Mouse (Mus musculus) hindbrain, postnatal 0 days (tissue): ENCODE measurements around the gene Prkaa1. TPM values are rescaled to one million over a fixed set of nuclear protein-coding genes. Genes with fewer than 3 reads are reported as not detected.

Experiments
- ATAC-seq: fragments of 200-750 bp; cut with Nextera tagmentation; 2 replicates; pipeline ENCODE4 v1.8.0; 2017; ENCODE audit warnings: mild to moderate bottlenecking, moderate TSS enrichment, moderate library complexity
- DNase-seq: peaks from one replicate; pipeline ENCODE4 v3.0.0-alpha.2; 2015; ENCODE audit warnings: low spot score
- H3K27ac ChIP-seq: fragments of 300-500 bp; sonication (generic); 2 replicates; pipeline ENCODE4 v1.5.1; 2014; ENCODE audit warnings: mild to moderate bottlenecking
- H3K27me3 ChIP-seq: fragments of 300-500 bp; sonication (generic); 2 replicates; pipeline ENCODE4 v1.6.1; 2014; ENCODE audit warnings: low read length, mixed read lengths; ENCODE audit not compliant: insufficient read depth
- H3K36me3 ChIP-seq: fragments of 300-500 bp; sonication (generic); 2 replicates; pipeline ENCODE4 v1.6.1; 2014; ENCODE audit warnings: low read length, mixed read lengths; ENCODE audit not compliant: insufficient read depth
- H3K4me1 ChIP-seq: fragments of 300-500 bp; sonication (generic); 2 replicates; pipeline ENCODE4 v1.6.1; 2014; ENCODE audit warnings: antibody characterized with exemption, low read length, mixed read lengths; ENCODE audit not compliant: insufficient read depth
- H3K4me2 ChIP-seq: fragments of 300-500 bp; sonication (generic); 2 replicates; pipeline ENCODE4 v1.6.1; 2014; ENCODE audit warnings: low read depth, mild to moderate bottlenecking, low read length, moderate library complexity, mixed read lengths
- H3K4me3 ChIP-seq: fragments of 300-500 bp; sonication (generic); 2 replicates; pipeline ENCODE4 v1.5.1; 2014; ENCODE audit warnings: low read length
- H3K9ac ChIP-seq: fragments of 300-500 bp; sonication (generic); replicated peaks from 2 replicates; pipeline ENCODE4 v1.6.1; 2014; ENCODE audit warnings: mild to moderate bottlenecking, low read length, moderate library complexity, mixed read lengths
- H3K9me3 ChIP-seq: fragments of 300-500 bp; sonication (generic); 2 replicates; pipeline ENCODE4 v1.6.1; 2016; ENCODE audit warnings: low read length, mixed read lengths
- CTCF ChIP-seq: IDR thresholded peaks from 2 replicates; pipeline ENCODE4 v1.5.1; 2016; ENCODE audit warnings: antibody characterized with exemption, control low read depth, low read depth
- WGBS: fragments of 180-500 bp; shearing (Covaris S2); extraction: QIAGEN DNeasy Blood & Tissue Kit; methylation state at CpG from one replicate; pipeline ENCODE4 v1.1.7; 2014; 5-methylcytosine and 5-hydroxymethylcytosine counted together
- polyA plus RNA-seq: library from polyadenylated mRNA; unstranded; fragments of >200 nt; fragmentation: Nextera tagmentation; extraction: Ambion mirVana; gene quantifications from 2 replicates; pipeline ENCODE4 v1.2.1, GENCODE M21; 2015
- total RNA-seq: library from RNA; depleted of rRNA; stranded (reverse); fragments of >200 nt; gene quantifications from 2 replicates; pipeline ENCODE4 v1.2.3, GENCODE M21; 2014

The Prkaa1 gene
- total and polyA plus RNA-seq, 2 experiments from 2014 or later = 9.4 to 14.3 TPM

- no peaks in the 10 kb centered on the region for H3K27me3 ChIP-seq
- ATAC-seq = peak; percentile 92
- peak; percentile 54 for TF ChIP-seq CTCF
- H3K9me3 ChIP-seq = no peaks in the 10 kb centered on the region
- H3K9ac ChIP-seq = peak overlapping the region; percentile 88
- H3K27ac ChIP-seq = peak overlapping the region; percentile 90
- no peaks in the 10 kb centered on the region for H3K36me3 ChIP-seq
- peak overlapping the region; percentile 96 for H3K4me3 ChIP-seq
- H3K4me2 ChIP-seq = peak overlapping the region; percentile 84
- DNase-seq = peak; percentile 79
- 2% methylated on average over 57 of the region's 61 CpGs for WGBS
- H3K4me1 ChIP-seq = peaks cover 9% of the 10 kb centered on the region; the same call in 1 of the 2 replicates
Measured at GRCm38 (mm10) chr15:5144021-5144778, 539 bp downstream of the Prkaa1 start.

GRCm38 (mm10) chr15:5145196-5145945 lies 1.7 kb downstream of the Prkaa1 start:
- H3K9me3 ChIP-seq = no peaks in the 10 kb centered on the region
- no peak overlapping the region for H3K27ac ChIP-seq
- no peak overlapping the region for H3K9ac ChIP-seq
- H3K27me3 ChIP-seq = no peaks in the 10 kb centered on the region
- no peak for TF ChIP-seq CTCF
- peak overlapping the region; percentile 84 for H3K4me2 ChIP-seq
- H3K4me3 ChIP-seq = peak overlapping the region; percentile 96
- 50% methylated on average over 9 of the region's 9 CpGs for WGBS
- no peak for DNase-seq
- no peak for ATAC-seq
- H3K36me3 ChIP-seq = no peaks in the 10 kb centered on the region
- H3K4me1 ChIP-seq = peaks cover 9% of the 10 kb centered on the region; the same call in 1 of the 2 replicates

GRCm38 (mm10) chr15:5149187-5149586 lies 5.5 kb downstream of the Prkaa1 start:
- TF ChIP-seq CTCF = no peak
- DNase-seq (no peak), ATAC-seq (no peak)
- no peaks in the 10 kb centered on the region for H3K27me3 ChIP-seq
- no peak overlapping the region for H3K4me3 ChIP-seq
- no peak overlapping the region for H3K4me2 ChIP-seq
- no peaks in the 10 kb centered on the region for H3K9me3 ChIP-seq
- no peak overlapping the region for H3K9ac ChIP-seq
- no peaks in the 10 kb centered on the region for H3K36me3 ChIP-seq
- WGBS = 77% methylated on average over 4 of the region's 4 CpGs
- peaks cover 9% of the 10 kb centered on the region; the same call in 1 of the 2 replicates for H3K4me1 ChIP-seq
- no peak overlapping the region for H3K27ac ChIP-seq

GRCm38 (mm10) chr15:5152171-5152570 lies 8.5 kb downstream of the Prkaa1 start:
- WGBS = 97% methylated on average over 6 of the region's 6 CpGs
- ATAC-seq = no peak

GRCm38 (mm10) chr15:5154621-5155020 lies 11.0 kb downstream of the Prkaa1 start:
- Histone ChIP-seq H3K36me3 (no peaks in the 10 kb centered on the region), H3K9me3 (no peaks in the 10 kb centered on the region), H3K4me3 (no peak overlapping the region), H3K4me2 (no peak overlapping the region), H3K4me1 (no peaks in the 10 kb centered on the region), H3K27ac (no peak overlapping the region), H3K27me3 (no peaks in the 10 kb centered on the region), H3K9ac (no peak overlapping the region)
- 84% methylated on average over 9 of the region's 9 CpGs for WGBS
- ATAC-seq (no peak), DNase-seq (no peak)
- TF ChIP-seq CTCF = no peak

More at GRCm38 (mm10) chr15:5152171-5152570, 8.5 kb downstream of the Prkaa1 start:
- TF ChIP-seq CTCF = no peak
- no peaks in the 10 kb centered on the region for H3K4me1 ChIP-seq
- no peaks in the 10 kb centered on the region for H3K36me3 ChIP-seq
- DNase-seq = no peak
- H3K27me3 ChIP-seq = no peaks in the 10 kb centered on the region
- H3K9ac ChIP-seq = no peak overlapping the region
- no peak overlapping the region for H3K4me2 ChIP-seq
- H3K4me3 ChIP-seq = no peak overlapping the region
- H3K27ac ChIP-seq = no peak overlapping the region
- no peaks in the 10 kb centered on the region for H3K9me3 ChIP-seq

GRCm38 (mm10) chr15:5155093-5155492 lies 11.4 kb downstream of the Prkaa1 start:
- no peak overlapping the region for H3K9ac ChIP-seq
- no peak for TF ChIP-seq CTCF
- no peak for ATAC-seq
- no peaks in the 10 kb centered on the region for H3K4me1 ChIP-seq
- no peaks in the 10 kb centered on the region for H3K27me3 ChIP-seq
- 47% methylated on average over 5 of the region's 5 CpGs for WGBS
- H3K27ac ChIP-seq = no peak overlapping the region
- DNase-seq = no peak
- H3K36me3 ChIP-seq = no peaks in the 10 kb centered on the region
- no peak overlapping the region for H3K4me2 ChIP-seq
- H3K4me3 ChIP-seq = no peak overlapping the region
- no peaks in the 10 kb centered on the region for H3K9me3 ChIP-seq
